Mouse (Mus musculus): ENCODE results near the gene 2310039H08Rik. TPM values are rescaled to one million over a fixed set of nuclear protein-coding genes. Genes with fewer than 3 reads are reported as not detected.
"Not testable (repeated sequence)": the region's sequence is repeated elsewhere in the genome, so short reads cannot be mapped to it uniquely, and the experiment has no call there.

2310039H08Rik gene
- polyA plus RNA-seq, 1 experiment from 2014 or later, result 81.1 TPM

GRCm38 (mm10) chr17:46786952-46787351 lies 14.5 kb downstream of the 2310039H08Rik start:
- Histone ChIP-seq H3K4me1 (replicated peaks) (no peaks in the 10 kb centered on the region), H3K36me3 (no peaks in the 10 kb centered on the region), H3K4me2 (replicated peaks) (no peak overlapping the region), H3K27me3 (replicated peaks) (no peaks in the 10 kb centered on the region), H3K4me3 (replicated peaks) (no peak overlapping the region), H3K27ac (no peak overlapping the region), H3K9me3 (no peaks in the 10 kb centered on the region), H3K9ac (no peak overlapping the region)
- no peak for ATAC-seq
- WGBS, result 88% methylated on average over 5 of the region's 5 CpGs

DNA sequence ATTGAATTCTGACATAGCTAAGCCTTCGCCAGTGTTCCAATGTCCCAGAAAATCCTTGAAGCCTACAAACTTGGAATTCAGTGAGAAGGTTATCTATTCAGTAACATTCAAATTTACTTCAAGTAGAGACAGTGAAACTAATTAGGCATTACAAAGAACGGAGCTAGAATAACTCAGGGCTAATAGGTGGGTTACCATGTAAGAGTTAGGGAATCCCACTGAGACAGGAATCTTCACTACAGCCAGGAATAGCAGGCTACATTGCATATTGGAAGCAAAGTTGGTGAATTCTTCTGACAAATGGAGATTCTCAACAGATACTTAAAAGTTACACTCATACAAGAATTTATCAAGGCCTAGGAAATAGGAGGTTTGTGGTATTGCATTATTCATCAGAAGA lies 15.5 kb downstream of the 2310039H08Rik start:
- 67% methylated on average over 2 of the region's 2 CpGs for WGBS
- H3K27me3 ChIP-seq (replicated peaks), result not testable (repeated sequence)

DNA sequence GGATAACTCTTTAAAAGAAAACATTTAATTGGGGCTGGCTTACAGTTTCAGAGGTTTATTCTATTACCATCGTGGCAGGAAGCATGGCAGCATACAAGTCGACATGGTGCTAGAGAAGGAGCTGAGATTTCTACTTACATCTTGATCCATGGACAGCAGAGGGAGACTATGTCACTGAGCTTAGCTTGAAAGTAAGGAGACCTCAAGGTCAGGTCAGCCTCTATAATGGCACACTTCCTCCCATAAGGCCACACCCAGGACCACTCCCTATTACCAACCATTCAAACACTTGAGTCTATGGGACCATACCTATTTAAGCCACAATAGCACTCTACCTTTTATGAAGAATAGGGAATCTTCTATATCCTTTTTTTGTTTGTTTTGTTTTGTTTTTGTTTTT lies 20.5 kb downstream of the 2310039H08Rik start:
- ATAC-seq, result no peak
- 80% methylated on average over 2 of the region's 2 CpGs for WGBS
- no peaks in the 10 kb centered on the region for H3K4me1 ChIP-seq (replicated peaks)
- H3K27ac ChIP-seq, result no peak overlapping the region
- no peak overlapping the region for H3K9ac ChIP-seq
- H3K4me3 ChIP-seq (replicated peaks), result no peak overlapping the region
- H3K27me3 ChIP-seq (replicated peaks), result no peaks in the 10 kb centered on the region
- no peaks in the 10 kb centered on the region for H3K36me3 ChIP-seq
- H3K9me3 ChIP-seq, result no peaks in the 10 kb centered on the region
- no peak overlapping the region for H3K4me2 ChIP-seq (replicated peaks)

More for the DNA sequence above, 15.5 kb downstream of the 2310039H08Rik start:
- H3K36me3 ChIP-seq; H3K9me3 ChIP-seq; H3K4me2 ChIP-seq (replicated peaks); H3K4me3 ChIP-seq (replicated peaks); H3K9ac ChIP-seq; H3K4me1 ChIP-seq (replicated peaks); ATAC-seq; H3K27ac ChIP-seq: not testable (repeated sequence)

DNA sequence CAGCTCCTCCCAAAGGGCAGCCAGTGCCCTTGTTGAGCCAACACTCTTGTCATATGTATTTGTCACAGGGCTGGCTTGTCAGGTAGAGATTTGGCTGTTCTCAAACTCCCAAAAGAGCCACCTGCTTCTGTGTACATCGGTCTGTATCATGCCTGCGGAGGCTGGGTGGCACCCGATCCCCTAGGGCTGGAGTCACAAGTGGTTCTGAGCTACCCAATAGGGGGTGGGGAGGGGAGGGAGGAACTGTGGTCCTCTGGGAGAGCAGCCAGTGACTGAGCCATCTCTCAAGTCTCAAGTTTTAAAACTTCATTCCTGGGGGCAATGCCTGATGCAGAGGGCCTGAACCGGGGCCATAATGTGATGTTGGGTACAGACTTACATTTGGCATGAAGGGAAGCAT lies 24.3 kb downstream of the 2310039H08Rik start:
- ATAC-seq, result no peak

GRCm38 (mm10) chr17:46797386-46797785 lies 25.0 kb downstream of the 2310039H08Rik start:
- no peaks in the 10 kb centered on the region for H3K9me3 ChIP-seq
- no peaks in the 10 kb centered on the region for H3K27me3 ChIP-seq (replicated peaks)
- no peak overlapping the region for H3K4me2 ChIP-seq (replicated peaks)
- no peak overlapping the region for H3K9ac ChIP-seq
- H3K4me3 ChIP-seq (replicated peaks), result no peak overlapping the region
- ATAC-seq, result no peak
- H3K4me1 ChIP-seq (replicated peaks), result no peaks in the 10 kb centered on the region
- 61% methylated on average over 4 of the region's 8 CpGs for WGBS
- peaks cover 10% of the 10 kb centered on the region for H3K36me3 ChIP-seq
- no peak overlapping the region for H3K27ac ChIP-seq

More for the DNA sequence above, 24.3 kb downstream of the 2310039H08Rik start:
- H3K27me3 ChIP-seq (replicated peaks), result no peaks in the 10 kb centered on the region
- no peak overlapping the region for H3K4me2 ChIP-seq (replicated peaks)
- peaks cover 10% of the 10 kb centered on the region for H3K36me3 ChIP-seq
- no peak overlapping the region for H3K9ac ChIP-seq
- no peak overlapping the region for H3K27ac ChIP-seq
- WGBS, result 87% methylated on average over 4 of the region's 4 CpGs
- no peaks in the 10 kb centered on the region for H3K4me1 ChIP-seq (replicated peaks)
- no peaks in the 10 kb centered on the region for H3K9me3 ChIP-seq
- no peak overlapping the region for H3K4me3 ChIP-seq (replicated peaks)

DNA sequence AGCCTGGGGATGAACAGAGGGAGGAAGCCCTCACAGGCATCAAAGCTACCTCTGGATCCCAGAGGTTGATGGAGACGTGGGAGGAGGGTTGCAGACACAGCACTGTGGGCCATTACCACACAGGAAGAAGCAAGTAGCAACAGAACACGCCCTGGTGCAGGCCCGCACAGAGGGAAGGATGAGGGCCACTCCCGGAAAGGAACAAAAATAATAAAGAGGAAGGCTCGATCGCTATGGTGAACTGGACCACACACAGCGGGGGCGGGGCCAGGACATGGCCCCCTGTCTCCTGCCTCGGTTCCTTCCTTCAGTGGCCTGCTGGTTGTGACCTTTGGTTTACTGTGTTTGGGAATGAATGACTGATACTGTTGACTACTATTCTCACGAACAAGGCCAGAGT lies 27.2 kb downstream of the 2310039H08Rik start:
- Histone ChIP-seq H3K27ac (no peak overlapping the region), H3K4me3 (replicated peaks) (no peak overlapping the region), H3K36me3 (peaks cover 10% of the 10 kb centered on the region), H3K9me3 (no peaks in the 10 kb centered on the region), H3K4me1 (replicated peaks) (no peaks in the 10 kb centered on the region), H3K9ac (no peak overlapping the region), H3K4me2 (replicated peaks) (no peak overlapping the region), H3K27me3 (replicated peaks) (no peaks in the 10 kb centered on the region)
- no peak for ATAC-seq
- 75% methylated on average over 10 of the region's 10 CpGs for WGBS

- no peaks in the 10 kb centered on the region for H3K4me1 ChIP-seq (replicated peaks)
- no peak overlapping the region for H3K27ac ChIP-seq
- H3K4me2 ChIP-seq (replicated peaks), result no peak overlapping the region
- H3K4me3 ChIP-seq (replicated peaks), result no peak overlapping the region
- no peaks in the 10 kb centered on the region for H3K27me3 ChIP-seq (replicated peaks)
- no peak overlapping the region for H3K9ac ChIP-seq
- no peak for ATAC-seq
- peaks cover 14% of the 10 kb centered on the region for H3K36me3 ChIP-seq
- no peaks in the 10 kb centered on the region for H3K9me3 ChIP-seq
- 86% methylated on average over 6 of the region's 6 CpGs for WGBS
These were observed 29.3 kb downstream of the 2310039H08Rik start for GRCm38 (mm10) chr17:46801761-46802160.

DNA sequence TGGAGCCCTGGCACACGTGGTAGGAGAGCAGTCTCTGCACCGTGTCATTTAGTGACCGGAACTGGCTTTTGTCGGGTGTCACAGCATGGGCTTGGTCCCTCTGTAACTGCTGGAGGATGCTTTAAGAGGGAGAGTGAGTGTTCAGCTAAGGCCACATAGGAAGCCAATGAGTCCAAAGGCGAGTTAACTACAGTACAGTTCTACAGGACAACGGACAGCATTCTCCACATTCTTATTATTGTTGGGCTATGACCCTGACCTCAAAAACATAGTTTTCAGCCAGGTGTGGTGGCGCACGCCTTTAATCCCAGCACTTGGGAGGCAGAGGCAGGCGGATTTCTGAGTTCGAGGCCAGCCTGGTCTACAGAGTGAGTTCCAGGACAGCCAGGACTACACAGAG lies 35.9 kb downstream of the 2310039H08Rik start:
- no peak overlapping the region for H3K4me3 ChIP-seq (replicated peaks)
- H3K9me3 ChIP-seq, result no peaks in the 10 kb centered on the region
- H3K27me3 ChIP-seq (replicated peaks), result no peaks in the 10 kb centered on the region
- H3K4me2 ChIP-seq (replicated peaks), result no peak overlapping the region
- H3K27ac ChIP-seq, result no peak overlapping the region
- H3K36me3 ChIP-seq, result peaks cover 20% of the 10 kb centered on the region
- ATAC-seq, result no peak
- WGBS, result 93% methylated on average over 10 of the region's 10 CpGs
- no peak overlapping the region for H3K9ac ChIP-seq
- no peaks in the 10 kb centered on the region for H3K4me1 ChIP-seq (replicated peaks)

- Histone ChIP-seq H3K4me2 (replicated peaks) (no peak overlapping the region), H3K27me3 (replicated peaks) (no peaks in the 10 kb centered on the region), H3K9ac (no peak overlapping the region), H3K4me1 (replicated peaks) (no peaks in the 10 kb centered on the region), H3K27ac (no peak overlapping the region), H3K4me3 (replicated peaks) (no peak overlapping the region), H3K36me3 (peaks cover 20% of the 10 kb centered on the region), H3K9me3 (no peaks in the 10 kb centered on the region)
- 83% methylated on average over 6 of the region's 6 CpGs for WGBS
- ATAC-seq, result no peak
These were observed 36.8 kb downstream of the 2310039H08Rik start for GRCm38 (mm10) chr17:46809131-46809830.

DNA sequence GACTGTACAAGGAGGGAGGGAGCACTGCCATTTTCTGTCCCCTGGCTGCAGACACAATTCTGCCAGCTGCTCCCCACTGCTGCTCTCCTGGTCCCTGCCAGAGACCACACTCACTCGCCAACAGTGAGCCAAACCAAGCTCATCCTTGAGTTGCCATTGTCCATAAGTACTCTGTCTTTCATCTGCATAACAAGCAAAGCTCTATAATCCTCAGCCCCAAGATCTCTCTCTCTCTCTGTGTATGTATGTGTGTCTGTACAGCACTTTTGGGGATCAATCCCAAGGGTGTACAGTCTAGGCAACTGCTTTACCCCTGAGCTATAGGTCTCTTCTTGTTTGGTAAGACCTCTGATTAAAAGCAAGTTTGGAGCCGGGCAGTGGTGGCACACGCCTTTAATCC lies 38.2 kb downstream of the 2310039H08Rik start:
- H3K9me3 ChIP-seq, result no peaks in the 10 kb centered on the region
- H3K27ac ChIP-seq, result no peak overlapping the region
- no peaks in the 10 kb centered on the region for H3K4me1 ChIP-seq (replicated peaks)
- no peaks in the 10 kb centered on the region for H3K27me3 ChIP-seq (replicated peaks)
- H3K9ac ChIP-seq, result no peak overlapping the region
- H3K4me2 ChIP-seq (replicated peaks), result no peak overlapping the region
- 89% methylated on average over 3 of the region's 3 CpGs for WGBS
- H3K4me3 ChIP-seq (replicated peaks), result no peak overlapping the region
- peaks cover 24% of the 10 kb centered on the region for H3K36me3 ChIP-seq
- ATAC-seq, result no peak

GRCm38 (mm10) chr17:46812442-46812841 lies 40.0 kb downstream of the 2310039H08Rik start:
- no peaks in the 10 kb centered on the region for H3K9me3 ChIP-seq
- H3K4me2 ChIP-seq (replicated peaks), result no peak overlapping the region
- H3K9ac ChIP-seq, result no peak overlapping the region
- no peak for ATAC-seq
- H3K4me3 ChIP-seq (replicated peaks), result no peak overlapping the region
- peaks cover 19% of the 10 kb centered on the region for H3K36me3 ChIP-seq
- H3K27ac ChIP-seq, result no peak overlapping the region
- no peaks in the 10 kb centered on the region for H3K27me3 ChIP-seq (replicated peaks)
- 97% methylated on average over 1 of the region's 1 CpGs for WGBS
- no peaks in the 10 kb centered on the region for H3K4me1 ChIP-seq (replicated peaks)

- no peak overlapping the region for H3K4me2 ChIP-seq (replicated peaks)
- no peak overlapping the region for H3K9ac ChIP-seq
- peaks cover 17% of the 10 kb centered on the region for H3K36me3 ChIP-seq
- WGBS, result 80% methylated on average over 8 of the region's 8 CpGs
- H3K4me3 ChIP-seq (replicated peaks), result no peak overlapping the region
- no peaks in the 10 kb centered on the region for H3K27me3 ChIP-seq (replicated peaks)
- H3K9me3 ChIP-seq, result no peaks in the 10 kb centered on the region
- no peaks in the 10 kb centered on the region for H3K4me1 ChIP-seq (replicated peaks)
- H3K27ac ChIP-seq, result no peak overlapping the region
- no peak for ATAC-seq
These were observed 41.2 kb downstream of the 2310039H08Rik start for GRCm38 (mm10) chr17:46813637-46814036.

GRCm38 (mm10) chr17:46814497-46814896 lies 42.1 kb downstream of the 2310039H08Rik start:
- Histone ChIP-seq H3K4me2 (replicated peaks) (no peak overlapping the region), H3K27ac (no peak overlapping the region), H3K27me3 (replicated peaks) (no peaks in the 10 kb centered on the region), H3K9ac (no peak overlapping the region), H3K4me1 (replicated peaks) (no peaks in the 10 kb centered on the region), H3K9me3 (no peaks in the 10 kb centered on the region), H3K36me3 (peaks cover 18% of the 10 kb centered on the region), H3K4me3 (replicated peaks) (no peak overlapping the region)
- ATAC-seq, result no peak
- WGBS, result 94% methylated on average over 6 of the region's 6 CpGs
